Mouse (Mus musculus) frontal cortex, postnatal 10 days (tissue): ENCODE measurements around the gene Pid1.

Source experiments
- DNase-seq, 2 experiments: peaks; one replicate each; pipeline ENCODE4 v3.0.0; 2022; ENCODE audit warnings: low spot score in 2 of 2, mixed read lengths in 1 of 2

The Pid1 gene

DNA sequence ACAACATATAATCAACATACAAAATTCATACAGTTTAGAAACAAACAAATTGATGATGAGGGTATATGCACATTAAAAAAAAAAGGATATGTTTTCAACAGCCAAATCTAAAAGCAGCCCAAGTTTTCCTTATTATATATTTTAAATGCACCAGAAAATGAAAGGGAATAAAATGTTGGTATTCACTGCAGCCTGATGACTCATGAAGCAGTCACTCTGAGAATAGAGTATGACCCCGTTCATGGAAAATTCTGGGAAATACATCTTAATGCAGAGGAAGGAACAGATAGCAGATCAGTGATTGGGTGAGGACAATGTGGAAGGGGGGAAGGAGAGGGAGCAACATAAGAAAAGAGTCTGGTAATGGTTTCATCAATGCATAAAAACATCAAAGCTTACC, 186.3 kb downstream of the Pid1 start:
- no peak for DNase-seq

DNA sequence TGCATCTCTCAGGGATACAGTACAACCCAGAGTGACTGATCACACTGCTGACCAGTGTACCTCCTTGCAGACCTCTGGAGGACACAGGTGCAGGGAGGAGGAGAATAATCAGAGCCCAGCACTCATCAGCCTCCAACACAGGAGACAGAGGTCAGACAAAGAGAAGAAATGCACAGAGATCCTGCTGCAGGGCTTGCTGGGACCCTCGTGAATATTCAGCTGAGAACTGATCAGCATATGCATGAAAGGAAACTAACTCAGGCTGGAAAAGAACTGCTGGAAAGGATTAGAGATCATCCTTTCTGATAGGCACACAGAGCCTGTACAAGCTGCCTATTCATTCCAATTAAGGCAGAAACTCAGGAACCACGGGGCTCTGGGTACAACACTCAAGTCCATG, 186.9 kb downstream of the Pid1 start:
- DNase-seq, result no peak

- no peak for DNase-seq
Measured at GRCm38 (mm10) chr1:84172941-84173340, 191.0 kb downstream of the Pid1 start.

GRCm38 (mm10) chr1:84157790-84158189, 206.2 kb downstream of the Pid1 start:
- no peak for DNase-seq

DNA sequence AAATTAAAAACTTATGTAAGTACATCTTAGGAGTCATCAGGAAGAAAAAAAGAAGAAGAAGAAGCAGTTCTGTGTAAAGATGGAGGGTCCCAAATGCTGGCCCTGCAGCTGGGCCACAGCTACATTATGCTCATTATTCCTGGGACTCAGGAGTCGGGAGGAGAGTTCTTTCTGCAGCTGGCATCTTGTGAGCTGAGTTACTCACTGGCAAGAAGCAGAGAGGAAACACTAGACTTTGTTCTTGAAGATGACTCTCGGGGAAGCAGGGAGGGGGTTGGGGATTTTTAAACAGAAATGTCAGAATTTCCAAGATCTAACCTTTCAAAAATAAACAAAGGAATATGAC, 208.4 kb downstream of the Pid1 start:
- DNase-seq, result no peak

DNA sequence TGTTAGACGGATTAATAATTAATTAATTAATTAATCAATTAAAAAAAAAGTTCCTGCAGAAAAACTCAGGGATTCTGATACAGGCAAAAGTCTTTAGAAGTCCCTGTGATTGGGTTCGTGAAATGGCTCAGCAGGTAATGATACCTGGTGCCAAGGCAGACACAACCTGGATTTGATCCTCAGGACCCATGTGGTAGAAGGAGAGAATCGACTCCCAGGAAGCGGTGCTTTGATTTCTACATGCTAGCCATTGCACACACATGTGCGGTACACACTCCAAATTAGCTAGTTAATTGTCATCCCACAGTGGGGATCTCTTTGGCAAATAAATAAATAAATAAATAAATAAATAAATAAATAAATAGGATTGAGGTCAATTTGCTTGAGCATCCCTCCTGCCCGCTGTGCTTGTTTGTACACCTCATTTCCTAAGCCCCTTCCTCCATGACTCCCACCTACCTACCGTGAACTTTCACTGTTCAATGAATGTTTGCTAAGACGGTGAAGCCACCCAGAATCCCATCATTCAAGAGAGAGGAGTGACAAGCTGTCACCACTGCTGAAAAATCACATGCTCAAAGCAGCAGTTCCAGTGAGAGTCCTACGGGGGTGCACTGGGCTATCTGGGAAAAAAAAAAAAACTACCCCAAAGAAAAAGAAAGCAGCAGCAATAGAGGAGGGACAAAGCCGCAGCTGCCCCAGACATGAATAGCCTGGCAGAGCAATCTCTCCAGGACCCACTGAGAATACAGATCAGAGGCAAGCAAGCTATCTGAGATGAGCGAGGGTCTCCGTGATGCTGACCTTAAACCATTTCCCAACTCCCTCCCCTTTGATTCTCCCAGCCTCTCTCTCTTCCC, 209.0 kb downstream of the Pid1 start:
- DNase-seq, result no peak

GRCm38 (mm10) chr1:84153943-84154342, 210.0 kb downstream of the Pid1 start:
- DNase-seq, result no peak

GRCm38 (mm10) chr1:84141561-84141960, 222.4 kb downstream of the Pid1 start:
- no peak for DNase-seq

DNA sequence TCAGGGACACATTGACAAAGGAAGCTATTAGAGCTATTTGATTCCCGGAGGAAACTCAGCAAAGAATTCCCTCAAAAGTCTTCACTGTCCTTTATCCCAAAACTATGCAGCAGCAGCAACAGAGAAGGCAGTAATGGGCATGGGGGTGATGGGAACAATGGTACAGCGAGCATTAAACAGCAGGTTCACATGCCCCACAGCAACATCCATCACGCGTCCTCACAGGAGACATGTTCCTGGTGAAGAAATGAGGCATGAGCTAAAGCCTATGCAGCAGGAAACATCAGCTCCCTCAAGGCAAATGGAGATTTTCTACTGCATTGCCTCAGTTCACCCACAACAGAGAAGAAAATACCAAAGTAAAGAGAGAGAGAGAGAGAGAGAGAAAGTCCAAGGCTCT, 231.5 kb downstream of the Pid1 start:
- DNase-seq, result no peak

DNA sequence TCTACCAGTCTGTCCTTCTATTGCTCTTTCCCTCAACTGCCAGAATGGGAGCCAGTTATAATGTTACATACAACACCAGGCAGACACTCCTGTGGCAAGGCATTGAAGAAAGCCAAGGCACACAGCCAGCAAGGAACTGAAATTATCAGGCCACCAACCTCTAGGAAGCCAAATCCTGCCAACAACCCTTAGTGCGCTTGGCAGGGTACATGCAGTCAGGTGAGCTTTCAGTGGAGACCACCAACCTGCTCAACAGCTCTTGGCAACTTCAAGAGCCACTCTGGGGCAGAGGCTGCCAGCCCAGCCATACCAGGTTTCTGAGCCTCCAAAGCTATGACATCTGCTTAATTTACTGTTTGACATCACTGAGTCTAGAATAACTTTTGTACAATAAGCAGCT, 232.2 kb downstream of the Pid1 start:
- DNase-seq, result no peak

DNA sequence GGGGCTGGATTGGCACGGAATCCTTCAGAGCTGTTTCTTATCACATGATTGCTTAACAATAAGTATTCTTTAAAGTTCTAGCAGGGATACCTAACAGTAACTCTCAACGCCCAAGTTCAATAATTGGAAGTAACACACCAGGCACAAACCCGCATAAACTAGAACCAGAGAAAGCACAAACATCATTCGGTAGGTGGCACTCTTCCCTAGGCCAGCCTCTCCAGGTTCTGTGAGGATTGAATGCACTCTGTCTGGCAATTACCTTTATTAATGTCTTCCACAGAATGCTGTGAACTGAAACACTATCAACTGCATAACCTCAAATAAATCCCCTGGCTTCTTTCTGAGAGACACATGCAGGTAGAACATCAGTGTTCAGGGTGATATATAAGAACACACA, 235.5 kb downstream of the Pid1 start:
- peak in 1 of 2 experiments; percentile 20 for DNase-seq

- no peak for DNase-seq
Measured at GRCm38 (mm10) chr1:84119306-84119705, 244.7 kb downstream of the Pid1 start.

GRCm38 (mm10) chr1:84106756-84107155, 257.2 kb downstream of the Pid1 start:
- DNase-seq, result no peak

DNA sequence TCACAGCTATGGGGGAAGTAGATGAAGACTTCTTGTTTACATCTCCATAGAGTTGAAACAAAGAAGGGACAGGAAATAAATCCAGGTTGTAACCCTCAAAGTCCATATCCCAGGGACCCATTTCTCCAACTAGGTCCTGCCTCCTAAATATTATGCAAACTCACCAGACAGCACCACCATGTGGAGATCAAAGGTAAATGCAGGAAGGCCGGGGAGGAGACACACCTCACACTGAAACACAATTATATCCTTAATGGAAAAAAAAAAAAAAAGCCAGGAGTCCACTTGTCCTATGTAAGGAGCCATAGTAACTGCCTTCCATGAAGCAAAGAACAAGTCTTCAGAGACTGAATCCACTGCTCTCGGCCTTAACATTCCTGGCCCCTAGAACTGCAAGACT, 261.9 kb downstream of the Pid1 start:
- DNase-seq, result no peak

DNA sequence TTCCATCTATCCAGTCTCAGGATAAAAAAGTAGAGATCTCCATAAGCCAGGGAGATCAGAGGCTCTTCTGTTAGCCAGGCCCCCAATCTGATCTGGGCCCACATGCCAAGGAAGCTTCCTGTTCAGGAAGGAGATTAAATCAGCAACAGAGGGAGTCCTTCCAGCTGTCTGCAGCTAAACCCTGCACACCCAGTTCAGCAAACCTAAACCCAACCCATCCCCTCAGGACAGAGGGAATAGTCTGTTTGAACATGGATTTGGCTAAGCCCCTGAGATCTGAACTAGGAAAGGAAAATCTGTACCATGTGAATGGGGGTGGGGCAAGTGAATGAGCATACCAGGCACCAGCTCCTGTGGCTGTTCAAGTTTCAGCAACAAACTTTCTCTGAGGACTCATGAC, 266.6 kb downstream of the Pid1 start:
- DNase-seq, result no peak

DNA sequence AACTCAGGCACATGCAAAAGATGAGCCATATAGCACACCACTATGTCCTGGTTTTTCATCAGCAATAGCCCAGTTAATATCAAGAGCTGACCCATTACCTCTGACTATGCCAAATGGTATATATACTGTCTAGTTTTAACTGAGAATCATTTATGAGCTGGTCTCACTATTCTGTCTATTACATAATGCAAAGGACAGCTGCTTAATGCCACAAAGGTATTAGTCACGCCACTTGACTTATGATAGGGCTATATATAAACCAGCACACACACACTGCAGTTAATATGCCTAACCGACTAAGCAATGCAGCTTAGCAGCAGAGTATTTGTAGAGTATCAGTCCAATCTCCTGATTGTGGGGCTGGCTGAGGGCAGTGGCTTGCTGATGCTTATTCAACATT, 270.7 kb downstream of the Pid1 start:
- DNase-seq, result no peak

DNA sequence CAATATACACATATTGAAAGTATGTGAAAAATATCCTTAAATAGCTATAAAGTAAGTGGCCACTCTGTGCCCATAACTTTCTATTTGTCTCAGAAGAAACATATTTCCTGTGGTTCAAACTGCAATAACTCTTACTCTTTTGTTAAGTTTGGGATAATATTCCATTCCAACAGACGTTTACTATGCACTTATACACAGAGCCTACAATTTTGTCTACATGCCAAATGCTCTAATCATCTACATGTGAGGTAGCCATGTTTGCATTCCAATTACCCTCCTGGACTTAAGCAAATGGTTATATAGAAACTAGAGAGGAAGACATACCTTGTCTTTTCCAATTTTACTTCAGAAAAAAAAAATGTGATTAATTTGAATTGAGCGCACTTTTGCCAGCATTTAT, 274.3 kb downstream of the Pid1 start:
- no peak for DNase-seq

- DNase-seq, result no peak
Measured at GRCm38 (mm10) chr1:84087957-84088356, 276.0 kb downstream of the Pid1 start.

- no peak for DNase-seq
Measured at GRCm38 (mm10) chr1:84087325-84087724, 276.7 kb downstream of the Pid1 start.

GRCm38 (mm10) chr1:84086486-84086885, 277.5 kb downstream of the Pid1 start:
- no peak for DNase-seq

GRCm38 (mm10) chr1:84085361-84085760, 278.6 kb downstream of the Pid1 start:
- DNase-seq, result no peak

DNA sequence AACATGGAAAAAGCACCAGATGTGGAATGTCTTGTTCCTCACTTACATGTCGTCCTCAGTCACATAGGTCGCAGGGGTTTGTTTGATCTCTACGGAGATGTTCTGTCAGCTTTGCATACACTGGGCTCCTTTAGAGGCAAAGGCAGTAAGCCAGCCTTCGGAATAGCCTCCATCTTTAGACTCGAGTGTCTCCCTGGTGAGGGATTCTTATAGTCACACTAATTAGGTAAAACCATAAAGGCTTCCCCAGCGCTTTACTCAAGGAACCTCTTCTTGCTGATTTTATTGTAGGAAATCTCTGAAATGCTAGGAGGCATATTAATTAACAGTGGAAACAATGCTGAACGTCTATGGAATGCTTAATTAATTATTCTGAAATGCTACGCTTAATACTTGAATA, 284.4 kb downstream of the Pid1 start:
- DNase-seq, result no peak

GRCm38 (mm10) chr1:84077023-84077422, 287.0 kb downstream of the Pid1 start:
- DNase-seq, result no peak
